ENCODE assay signal across 26 mouse cellular contexts in genomic region chr12:105959756-105960155, GRCm38 (mm10). TPM values are rescaled to one million over a fixed set of nuclear protein-coding genes. Genes with fewer than 3 reads are reported as not detected.
DNase-seq lines count a peak whose midpoint lies in the region; ATAC-seq and TF ChIP-seq lines count a peak whose summit lies in the region.
"Had no signal": no experiment of that assay in that cellular context is flagged by ENCODE, and none has a peak within 500 bp of the region (broad histone marks: within the 10 kb centered on the region; RNA-seq: fewer than 3 reads in every experiment).

No protein-coding gene starts in this region.

- no peak overlapping the region for H3K9ac ChIP-seq in hindbrain, embryonic 13.5 days
- H3K9ac ChIP-seq in hindbrain, postnatal 0 days (replicated peaks; ENCODE audit: low read length): no peak overlapping the region
- no peak overlapping the region for H3K9ac ChIP-seq in neural tube, embryonic 13.5 days
- no peak overlapping the region for H3K9ac ChIP-seq in midbrain, embryonic 15.5 days
- H3K9ac ChIP-seq: heart, embryonic 12.5 days; liver, embryonic 14.5 days had no signal

- TF ChIP-seq CTCF in hindbrain, postnatal 0 days (IDR thresholded peaks at IDR 0.05; ENCODE audit: low read depth): no peak

- peaks cover 57% of the 10 kb centered on the region for H3K4me1 ChIP-seq in hindbrain, embryonic 13.5 days (replicated peaks)
- H3K4me1 ChIP-seq in hindbrain, postnatal 0 days (ENCODE audit: insufficient read depth, low read length): peaks cover 6% of the 10 kb centered on the region; the same call in 1 of the 2 replicates
- peaks cover 67% of the 10 kb centered on the region for H3K4me1 ChIP-seq in neural tube, embryonic 13.5 days (replicated peaks)
- H3K4me1 ChIP-seq in midbrain, embryonic 15.5 days: peaks cover 47% of the 10 kb centered on the region

- peaks cover 11% of the 10 kb centered on the region; the same call in 1 of the 2 replicates for H3K27me3 ChIP-seq in hindbrain, embryonic 13.5 days
- H3K27me3 ChIP-seq in hindbrain, postnatal 0 days (ENCODE audit: insufficient read depth, low read length): 0 out of 2 replicates have a peak, but pooled peaks cover 6% of the 10 kb centered on the region
- H3K27me3 ChIP-seq in neural tube, embryonic 13.5 days: 0 out of 2 replicates have a peak, but pooled peaks cover 4% of the 10 kb centered on the region
- H3K27me3 ChIP-seq in midbrain, embryonic 15.5 days (replicated peaks): 0 out of 2 replicates have a peak, but pooled peaks cover under 1% of the 10 kb centered on the region

- ATAC-seq in hindbrain, embryonic 13.5 days (ENCODE audit: low FRiP score): no peak
- no peak for ATAC-seq in hindbrain, postnatal 0 days
- no peak for ATAC-seq in neural tube, embryonic 13.5 days (ENCODE audit: low read depth)
- no peak for ATAC-seq in midbrain, embryonic 15.5 days (replicated peaks)
- ATAC-seq: intestine, embryonic 16.5 days; Patski had no signal

- H3K9me3 ChIP-seq in hindbrain, embryonic 13.5 days: no peaks in the 10 kb centered on the region
- H3K9me3 ChIP-seq in hindbrain, postnatal 0 days (ENCODE audit: low read length): no peaks in the 10 kb centered on the region
- H3K9me3 ChIP-seq in neural tube, embryonic 13.5 days: no peaks in the 10 kb centered on the region
- no peaks in the 10 kb centered on the region for H3K9me3 ChIP-seq in midbrain, embryonic 15.5 days
- H3K9me3 ChIP-seq: heart, embryonic 12.5 days had no signal

- H3K4me2 ChIP-seq in hindbrain, embryonic 13.5 days: no peak overlapping the region
- H3K4me2 ChIP-seq in hindbrain, postnatal 0 days (ENCODE audit: low read depth, low read length): no peak overlapping the region
- no peak overlapping the region for H3K4me2 ChIP-seq in neural tube, embryonic 13.5 days
- no peak overlapping the region for H3K4me2 ChIP-seq in midbrain, embryonic 15.5 days
- H3K4me2 ChIP-seq: heart, embryonic 12.5 days had no signal

- H3K36me3 ChIP-seq in hindbrain, embryonic 13.5 days: no peaks in the 10 kb centered on the region
- H3K36me3 ChIP-seq in hindbrain, postnatal 0 days (ENCODE audit: insufficient read depth, low read length): no peaks in the 10 kb centered on the region
- no peaks in the 10 kb centered on the region for H3K36me3 ChIP-seq in neural tube, embryonic 13.5 days
- no peaks in the 10 kb centered on the region for H3K36me3 ChIP-seq in midbrain, embryonic 15.5 days (replicated peaks)
- H3K36me3 ChIP-seq: heart, embryonic 12.5 days had no signal

- no peak for DNase-seq in hindbrain, postnatal 0 days (ENCODE audit: low spot score)
- DNase-seq in neural tube, embryonic 10.5 days (ENCODE audit: extremely low spot score, low spot score): no peak
- DNase-seq in gastrocnemius, postnatal 10 days: no peak
- DNase-seq in heart, adult 11 months: no peak
- DNase-seq: adrenal gland, postnatal 14 days; cerebellum, adult 11-12 months; cerebellum, adult 9-11 months; gastrocnemius, postnatal 36 days; heart, adult 2 months; kidney, adult 8-10 months; layer of hippocampus, adult 9-11 months; liver; lung, adult 2 months; lung, postnatal 10 days; right cerebral cortex, postnatal 4 days; thymus, adult 2 months; thymus, postnatal 36 days had no signal

- 36% methylated on average over 7 of the region's 7 CpGs for WGBS in hindbrain, embryonic 13.5 days
- WGBS in hindbrain, postnatal 0 days: 27% methylated on average over 7 of the region's 7 CpGs
- WGBS in neural tube, embryonic 13.5 days: 35% methylated on average over 7 of the region's 7 CpGs
- 42% methylated on average over 7 of the region's 7 CpGs for WGBS in midbrain, embryonic 15.5 days

- H3K4me3 ChIP-seq in hindbrain, embryonic 13.5 days: no peak overlapping the region
- H3K4me3 ChIP-seq in hindbrain, postnatal 0 days (ENCODE audit: low read length): no peak overlapping the region
- H3K4me3 ChIP-seq in neural tube, embryonic 13.5 days: no peak overlapping the region
- no peak overlapping the region for H3K4me3 ChIP-seq in midbrain, embryonic 15.5 days
- H3K4me3 ChIP-seq: heart, adult 2 months; heart, embryonic 12.5 days had no signal

- peak overlapping the region; percentile 50 for H3K27ac ChIP-seq in hindbrain, embryonic 13.5 days
- H3K27ac ChIP-seq in hindbrain, postnatal 0 days: no peak overlapping the region
- H3K27ac ChIP-seq in neural tube, embryonic 13.5 days (replicated peaks): peak overlapping the region; percentile 70
- peak overlapping the region; percentile 65; the same call in 1 of the 2 replicates for H3K27ac ChIP-seq in midbrain, embryonic 15.5 days
- H3K27ac ChIP-seq: heart, adult 2 months; kidney, postnatal 0 days; liver, embryonic 14.5 days; macrophage had no signal

RNA-seq across cellular contexts. Expression of gene Vrk1, which starts 50.3 kb away (rescaled TPM):
- polyA plus RNA-seq in hindbrain, embryonic 13.5 days (2015; fragmentation: Nextera tagmentation; extraction: Ambion mirVana): 40.3 and 40.7 TPM in 2 replicates
- total RNA-seq in hindbrain, postnatal 0 days (2014; rRNA removed): 13.5 and 17.7 TPM in 2 replicates
- 32.0 and 35.8 TPM in 2 replicates for polyA plus RNA-seq in hindbrain, postnatal 0 days (2015; fragmentation: Nextera tagmentation; extraction: Ambion mirVana)
- 36.4 and 37.7 TPM in 2 replicates for polyA plus RNA-seq in neural tube, embryonic 13.5 days (2015; fragmentation: Nextera tagmentation; extraction: Ambion mirVana)
- 31.6 and 32.6 TPM in 2 replicates for polyA plus RNA-seq in midbrain, embryonic 15.5 days (2015; fragmentation: Nextera tagmentation; extraction: Ambion mirVana)
- 10 to 100 TPM in 1 of 2 experiments, 1 to 10 TPM in 1; 9.1 to 10.5 TPM for total RNA-seq in gastrocnemius, postnatal 10 days (2021)
